In genomic region chr8:9770261-9770998, GRCm38 (mm10) we compare ENCODE assay signal across 8 mouse cellular contexts. TPM values are rescaled to one million over a fixed set of nuclear protein-coding genes. Genes with fewer than 3 reads are reported as not detected.
DNase-seq lines count a peak whose midpoint lies in the region; ATAC-seq and TF ChIP-seq lines count a peak whose summit lies in the region.

No protein-coding gene starts in this region.

- peaks cover 12% of the 10 kb centered on the region; the same call in 1 of the 2 replicates for H3K4me1 ChIP-seq in heart, embryonic 11.5 days (ENCODE audit: control insufficient read depth, insufficient read depth, low read length)
- H3K4me1 ChIP-seq in embryonic fibroblast, embryonic 13.5 days (ENCODE audit: control insufficient read depth, insufficient read depth, low read length), result no peaks in the 10 kb centered on the region
- peaks cover 11% of the 10 kb centered on the region for H3K4me1 ChIP-seq in stomach, embryonic 16.5 days (ENCODE audit: control insufficient read depth, insufficient read depth, low read length)

- no peak for ATAC-seq in heart, embryonic 11.5 days (replicated peaks; ENCODE audit: insufficient number of reproducible peaks, low FRiP score, low TSS enrichment)
- no peak for ATAC-seq in stomach, embryonic 16.5 days (ENCODE audit: insufficient read depth, low FRiP score)

- no peak for TF ChIP-seq POLR2A in embryonic fibroblast, embryonic 13.5 days (IDR thresholded peaks at IDR 0.05; ENCODE audit: low read depth, low read length)

- no peaks in the 10 kb centered on the region for H3K36me3 ChIP-seq in heart, embryonic 11.5 days (ENCODE audit: control insufficient read depth, insufficient read depth, low read length)
- no peaks in the 10 kb centered on the region for H3K36me3 ChIP-seq in stomach, embryonic 16.5 days (ENCODE audit: control insufficient read depth, insufficient read depth, low read length)

- TF ChIP-seq CTCF in embryonic fibroblast, embryonic 13.5 days (IDR thresholded peaks at IDR 0.05; ENCODE audit: borderline replicate concordance, insufficient read depth, low read length), result no peak
- TF ChIP-seq CTCF in layer of hippocampus, adult 2 months (conservative IDR thresholded peaks at IDR 0.05), result no peak; the same call in 1 of the 2 replicates

- H3K9me3 ChIP-seq in heart, embryonic 11.5 days (replicated peaks; ENCODE audit: control insufficient read depth, low read length), result no peaks in the 10 kb centered on the region
- no peaks in the 10 kb centered on the region for H3K9me3 ChIP-seq in stomach, embryonic 16.5 days (replicated peaks; ENCODE audit: control insufficient read depth, low read length)

- DNase-seq in heart, postnatal 10 days, result no peak
- DNase-seq in adrenal gland, postnatal 25 days, result peak; percentile 10
- peak; percentile 27 to 36 for DNase-seq in layer of hippocampus, adult 2 months (ENCODE audit: low spot score in 2 of 2)
- DNase-seq in mesoderm, embryonic 11.5 days (ENCODE audit: low read depth, low spot score), result peak; percentile 30
- no peak for DNase-seq in spleen, postnatal 14 days (ENCODE audit: low spot score in 2 of 2)

- peak overlapping the region; percentile 61 for H3K4me3 ChIP-seq in heart, embryonic 11.5 days (ENCODE audit: low read depth, low read length)
- H3K4me3 ChIP-seq in embryonic fibroblast, embryonic 13.5 days (ENCODE audit: insufficient read depth, low read length), result peak overlapping the region; percentile 43
- H3K4me3 ChIP-seq in layer of hippocampus, adult 2 months, result peak overlapping the region; percentile 79
- peak overlapping the region; percentile 51 for H3K4me3 ChIP-seq in stomach, embryonic 16.5 days (replicated peaks; ENCODE audit: low read length)

- peaks cover 41% of the 10 kb centered on the region for H3K27me3 ChIP-seq in heart, embryonic 11.5 days (ENCODE audit: control insufficient read depth, insufficient read depth, low read length)
- H3K27me3 ChIP-seq in stomach, embryonic 16.5 days (ENCODE audit: control insufficient read depth, insufficient read depth, low read length), result peaks cover 36% of the 10 kb centered on the region

- WGBS in heart, embryonic 11.5 days (ENCODE audit: insufficient replicate concordance), result 1% methylated on average over 46 of the region's 48 CpGs
- 2% methylated on average over 48 of the region's 48 CpGs for WGBS in stomach, embryonic 16.5 days

- no peak overlapping the region for H3K27ac ChIP-seq in heart, embryonic 11.5 days (ENCODE audit: low read depth, low read length)
- H3K27ac ChIP-seq in embryonic fibroblast, embryonic 13.5 days (ENCODE audit: insufficient read depth, low read length), result no peak overlapping the region
- H3K27ac ChIP-seq in layer of hippocampus, adult 2 months, result peak overlapping the region; percentile 96
- H3K27ac ChIP-seq in stomach, embryonic 16.5 days (ENCODE audit: low read length), result no peak overlapping the region

- H3K9ac ChIP-seq in heart, embryonic 11.5 days (ENCODE audit: low read depth, low read length), result no peak overlapping the region
- peak overlapping the region; percentile 31; the same call in 1 of the 2 replicates for H3K9ac ChIP-seq in stomach, embryonic 16.5 days (ENCODE audit: low read length)

- H3K4me2 ChIP-seq in heart, embryonic 11.5 days, result peak overlapping the region; percentile 89
- peak overlapping the region; percentile 89 for H3K4me2 ChIP-seq in stomach, embryonic 16.5 days (ENCODE audit: low read depth, low read length)

- intact Hi-C loops in heart, postnatal 10 days (cut with DNase I), result no loop called here

RNA-seq across cellular contexts. Expression of gene Fam155a, which starts 0.5 kb away (rescaled TPM):
- 0.49 and 0.59 TPM in 2 replicates for polyA plus RNA-seq in heart, embryonic 11.5 days (2014; fragmentation: Nextera tagmentation; extraction: Ambion mirVana)
- not detected for total RNA-seq in heart, postnatal 10 days (2021)
- 5.5 and 7.9 TPM in 2 replicates for total RNA-seq in adrenal gland, postnatal 25 days (2021)
- 0.19 TPM in 1 of 2 replicates, not detected in the other for polyA plus RNA-seq in embryonic fibroblast, embryonic 13.5 days (2011; ENCODE audit: insufficient read length, low read depth, missing spikeins)
- total RNA-seq in layer of hippocampus, adult 2 months (2021), result 100 to 1,000 TPM; 123 to 128 TPM
- polyA plus RNA-seq in stomach, embryonic 16.5 days (2015; fragmentation: Nextera tagmentation; extraction: Ambion mirVana), result 0.75 and 1.0 TPM in 2 replicates

Comparison
In these comparisons a context has a peak if more than half of its experiments do, and no peak if none do; other contexts are left out.
1. DNase-seq: peak in adrenal gland, postnatal 25 days (single experiment), layer of hippocampus, adult 2 months (2 of 2) and mesoderm, embryonic 11.5 days (single experiment); none in heart, postnatal 10 days (0 of 2) and spleen, postnatal 14 days (0 of 2).
2. RNA of gene Fam155a, which starts 0.5 kb away (total RNA-seq): 123 to 128 TPM in layer of hippocampus, adult 2 months; 5.5 to 7.9 TPM in adrenal gland, postnatal 25 days and not detected in heart, postnatal 10 days; every median in the first group is over 10 times any median in the second.
3. Peak in every context shown above with its lines, with median percentiles within 50 percentile points of each other: H3K4me3 ChIP-seq.